Mouse (Mus musculus) layer of hippocampus, adult 2 months (tissue): ENCODE measurements around the gene Dido1. TPM values are rescaled to one million over a fixed set of nuclear protein-coding genes. Genes with fewer than 3 reads are reported as not detected.

Experiments used
- DNase-seq, 2 experiments: peaks; one replicate each; pipeline ENCODE4 v3.0.0; 2022; ENCODE audit warnings: low spot score in 2 of 2
- H3K27ac ChIP-seq: fragments of 200-600 bp; 2 replicates; pipeline ENCODE4 v1.8.1; 2022
- H3K4me3 ChIP-seq: fragments of 200-600 bp; 2 replicates; pipeline ENCODE4 v1.8.1; 2022; ENCODE audit warnings: mild to moderate bottlenecking
- CTCF ChIP-seq: fragments of 200-600 bp; conservative IDR thresholded peaks from 2 replicates; pipeline ENCODE4 v1.8.1; 2022; ENCODE audit warnings: antibody characterized with exemption, mild to moderate bottlenecking, moderate library complexity
- total RNA-seq, 2 experiments: library from RNA; stranded (reverse); gene quantifications; 2 replicates each; pipeline ENCODE4 v1.2.3; 2021

The Dido1 gene
- total RNA-seq, 2 experiments from 2014 or later, result 58.3 to 60.7 TPM

GRCm38 (mm10) chr2:180711527-180711926 is 1.7 kb upstream of the Dido1 start:
- Histone ChIP-seq H3K27ac (no peak overlapping the region), H3K4me3 (peak overlapping the region; percentile 99)
- DNase-seq, result no peak
- TF ChIP-seq CTCF, result no peak

DNA sequence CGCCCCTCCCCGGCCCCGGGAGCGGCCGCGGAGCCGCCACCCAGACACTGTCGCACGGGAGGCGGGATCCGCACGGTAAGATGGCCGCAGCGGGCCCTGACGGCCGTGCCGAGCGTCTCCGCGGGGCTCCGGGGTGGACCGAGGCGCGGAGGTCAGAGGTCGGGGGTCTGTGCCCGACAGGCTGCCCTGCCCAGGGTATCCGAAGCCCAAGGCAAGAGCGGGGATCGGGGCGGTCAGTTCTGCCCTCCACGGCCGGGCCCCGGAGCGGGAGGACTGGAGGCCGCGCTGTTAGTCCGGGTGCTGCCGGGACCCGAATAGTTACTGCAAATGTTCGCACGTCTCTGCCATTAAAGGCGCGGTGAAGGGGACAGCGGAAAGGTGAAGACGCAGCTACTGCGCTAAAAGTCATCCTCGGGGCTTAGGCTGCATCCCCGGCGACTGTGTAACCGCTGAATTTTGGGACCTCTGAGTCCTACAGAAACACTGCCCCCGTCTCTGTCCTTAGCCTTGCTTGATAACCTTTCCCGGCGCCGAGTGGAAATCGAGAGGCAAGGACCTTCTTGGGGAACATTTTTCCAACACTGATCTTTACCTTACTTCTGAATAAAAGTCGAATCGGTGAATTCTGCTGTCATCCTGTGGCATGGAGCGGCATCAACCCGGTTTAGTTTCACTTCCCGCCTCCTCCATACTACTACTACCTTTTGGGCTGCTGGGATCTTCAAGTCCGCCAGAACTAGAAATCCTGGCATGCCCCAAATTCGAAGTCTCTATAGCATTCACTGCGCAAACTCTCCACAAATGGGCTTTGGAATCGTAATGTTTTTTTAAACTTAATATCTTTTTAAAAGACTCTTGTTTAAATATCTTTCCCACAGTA is 717 bp upstream of the Dido1 start:
- H3K27ac ChIP-seq, result peak overlapping the region; percentile 99
- DNase-seq, result no peak
- H3K4me3 ChIP-seq, result peak overlapping the region; percentile 99
- peak; percentile 11 for TF ChIP-seq CTCF

DNA sequence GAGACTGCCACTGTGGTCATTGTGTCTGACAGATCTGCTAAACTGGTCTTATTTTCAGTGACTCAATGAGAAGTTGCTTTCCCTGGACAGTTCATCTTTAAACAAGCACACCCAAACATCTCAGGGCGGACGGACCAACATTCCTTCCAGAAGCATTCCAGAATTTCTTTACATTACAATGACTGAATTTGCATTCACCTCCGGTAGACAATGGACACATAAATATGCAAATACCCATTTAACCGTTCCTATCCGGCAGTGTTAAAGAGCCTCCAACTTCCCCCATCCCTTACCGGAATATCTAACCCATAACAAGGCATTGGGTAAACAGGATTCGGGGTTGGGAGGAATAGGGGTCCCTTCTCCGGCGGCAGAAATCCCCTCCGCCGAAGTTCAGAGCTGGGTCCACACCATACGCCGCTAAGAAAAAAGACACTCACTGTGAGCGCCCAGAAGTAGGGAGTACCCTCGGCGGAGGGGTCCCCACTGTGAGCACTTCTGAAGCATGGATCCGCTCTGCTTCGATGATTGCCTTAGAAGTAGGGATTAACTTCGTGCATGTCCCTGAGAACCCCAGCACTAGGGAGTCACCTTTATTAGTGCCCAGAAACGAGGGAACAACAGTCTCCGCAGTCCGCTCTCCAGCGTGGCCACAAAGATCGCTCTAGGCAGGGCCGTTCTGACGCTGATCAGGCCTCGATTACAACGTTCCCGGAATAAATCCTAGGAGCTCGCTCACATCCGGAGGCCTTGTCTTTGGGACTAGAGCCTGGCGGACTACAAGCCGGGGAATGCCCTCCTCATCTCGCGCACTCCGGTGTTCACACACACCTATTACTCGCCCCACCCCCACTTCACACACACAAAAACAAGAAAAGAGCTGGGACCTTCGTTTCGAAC is 526 bp downstream of the Dido1 start:
- no peak for TF ChIP-seq CTCF
- Histone ChIP-seq H3K27ac (peak overlapping the region; percentile 99), H3K4me3 (peak overlapping the region; percentile 99)
- no peak for DNase-seq

DNA sequence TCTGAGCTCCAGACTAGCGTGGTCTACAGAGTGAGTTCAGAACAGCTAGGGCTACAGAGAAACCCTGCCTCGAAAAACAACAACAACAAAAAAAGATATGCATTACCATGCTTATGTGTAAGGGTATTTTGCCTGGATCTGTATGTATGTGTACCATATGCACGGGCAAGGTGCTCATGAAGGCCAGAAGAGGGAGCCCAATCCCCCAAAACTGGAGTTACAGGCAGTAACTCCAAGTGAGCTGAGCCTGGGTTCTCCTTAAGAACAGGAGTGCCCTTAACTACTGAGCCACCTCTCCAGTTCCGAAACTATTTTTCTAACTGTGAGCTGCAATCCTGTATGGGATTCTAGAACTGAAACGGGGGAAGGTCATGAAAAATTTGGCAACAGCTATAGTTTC is 3.8 kb downstream of the Dido1 start:
- DNase-seq, result no peak
- Histone ChIP-seq H3K4me3 (no peak overlapping the region), H3K27ac (no peak overlapping the region)
- TF ChIP-seq CTCF, result peak; percentile 39

GRCm38 (mm10) chr2:180705066-180705465 is 4.7 kb downstream of the Dido1 start:
- no peak overlapping the region for H3K4me3 ChIP-seq
- TF ChIP-seq CTCF, result no peak
- no peak for DNase-seq
- H3K27ac ChIP-seq, result no peak overlapping the region

DNA sequence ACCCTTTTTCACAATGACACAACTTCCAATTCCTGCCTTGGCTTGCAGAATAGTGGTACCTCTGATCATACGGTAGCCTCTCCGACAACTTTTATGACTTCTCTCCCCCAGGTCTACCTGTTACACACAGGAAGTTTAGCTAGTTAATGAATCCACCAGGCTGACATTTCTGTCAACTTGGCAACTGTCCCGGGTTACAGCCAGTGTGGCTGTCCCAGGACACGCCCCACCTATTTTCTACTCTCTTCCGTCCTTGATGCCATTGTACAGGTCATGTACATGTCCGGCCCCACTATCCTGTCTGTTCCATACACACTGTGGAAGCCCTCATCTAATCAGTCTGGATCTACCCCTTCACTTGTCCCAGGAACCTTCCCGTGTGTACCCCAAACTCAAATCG is 5.2 kb downstream of the Dido1 start:
- no peak for DNase-seq
- no peak for TF ChIP-seq CTCF
- no peak overlapping the region for H3K4me3 ChIP-seq

GRCm38 (mm10) chr2:180703645-180704359 is 6.0 kb downstream of the Dido1 start:
- DNase-seq, result no peak
- H3K4me3 ChIP-seq, result no peak overlapping the region
- no peak for TF ChIP-seq CTCF
- no peak overlapping the region for H3K27ac ChIP-seq

More for the DNA sequence above, 5.2 kb downstream of the Dido1 start:
- H3K27ac ChIP-seq, result no peak overlapping the region

DNA sequence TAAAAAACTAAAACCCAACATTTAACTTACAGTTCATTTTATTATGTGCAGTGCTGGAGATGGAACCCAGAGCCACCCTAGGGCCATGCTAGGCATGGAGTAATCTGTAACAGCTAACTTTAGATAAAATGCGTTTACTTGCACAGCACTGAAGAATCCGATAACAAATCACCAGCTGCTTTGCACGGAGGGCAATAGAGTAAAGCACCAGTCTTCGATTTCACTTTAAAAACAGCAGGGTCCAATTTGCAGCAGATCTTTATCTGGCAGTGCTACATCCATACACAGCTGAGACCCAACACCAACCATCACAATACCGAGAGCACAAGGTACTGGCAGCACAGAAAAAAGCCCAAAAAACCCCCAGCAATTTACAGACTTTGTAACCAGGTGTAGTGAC is 6.6 kb downstream of the Dido1 start:
- no peak for TF ChIP-seq CTCF
- no peak overlapping the region for H3K27ac ChIP-seq
- no peak overlapping the region for H3K4me3 ChIP-seq
- DNase-seq, result no peak

- TF ChIP-seq CTCF, result 0 out of 2 replicates have a peak, but pooled peaks have one; percentile 17
- H3K4me3 ChIP-seq, result peak overlapping the region; percentile 74
Measured at GRCm38 (mm10) chr2:180702701-180703149, 7.1 kb downstream of the Dido1 start.

GRCm38 (mm10) chr2:180701767-180702621 is 7.8 kb downstream of the Dido1 start:
- Histone ChIP-seq H3K27ac (peak overlapping the region; percentile 96), H3K4me3 (peak overlapping the region; percentile 74)
- no peak for TF ChIP-seq CTCF
- DNase-seq, result peak; percentile 90 to 93

More at GRCm38 (mm10) chr2:180702701-180703149, 7.1 kb downstream of the Dido1 start:
- peak overlapping the region; percentile 96 for H3K27ac ChIP-seq
- DNase-seq, result no peak

GRCm38 (mm10) chr2:180701053-180701766 is 8.6 kb downstream of the Dido1 start:
- H3K27ac ChIP-seq, result peak overlapping the region; percentile 96
- no peak for DNase-seq
- H3K4me3 ChIP-seq, result peak overlapping the region; percentile 74
- TF ChIP-seq CTCF, result no peak
